Mouse (Mus musculus): ENCODE results near the gene Ugt2b38.

GRCm38 (mm10) chr5:87436264-87436663 is 12.3 kb upstream of the Ugt2b38 start:
- TF ChIP-seq GATA1 (IDR thresholded peaks at IDR 0.05; ENCODE audit: borderline replicate concordance, low read length) (no peak), CTCF (IDR thresholded peaks at IDR 0.05; ENCODE audit: low read depth, low read length) (no peak)

Data from G1E (cell line).